Mouse (Mus musculus): ENCODE measurements around the gene Arhgdia. TPM values are rescaled to one million over a fixed set of nuclear protein-coding genes. Genes with fewer than 3 reads are reported as not detected.

Arhgdia gene
- polyA plus RNA-seq, 1 experiment from 2014 or later: 621 TPM

DNA sequence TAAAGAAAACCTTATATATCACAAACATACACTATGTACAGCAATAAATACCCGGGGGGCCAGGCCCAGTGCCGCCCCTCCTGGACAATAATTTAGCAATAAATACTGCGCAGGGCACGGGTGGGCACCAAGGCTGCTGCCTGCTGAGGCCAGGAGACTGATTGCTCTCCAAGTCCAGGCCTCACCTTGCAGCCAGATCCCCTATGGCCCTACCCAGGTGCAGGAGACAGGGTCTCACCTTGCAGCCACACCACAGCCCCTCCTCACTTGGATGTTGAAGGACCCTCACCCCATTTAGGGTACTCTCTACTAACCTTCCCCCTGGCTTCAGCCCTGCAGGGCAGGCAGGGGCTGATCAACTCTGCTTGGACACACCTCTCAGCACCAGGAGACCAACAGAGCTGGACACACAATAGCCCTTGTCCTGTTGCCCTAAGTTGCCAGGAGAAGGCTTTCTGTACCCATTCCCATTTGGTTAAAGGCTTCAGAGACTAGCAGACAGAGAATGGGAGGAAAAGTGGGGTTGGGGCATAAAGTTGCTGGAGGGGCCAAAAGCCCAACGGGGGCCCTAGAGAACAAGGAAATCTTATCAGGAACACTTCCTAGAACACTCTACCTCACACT lies 43.8 kb upstream of the Arhgdia start, which contains the start of gene Sirt7:
Gene Sirt7, minus strand, starts transcription at position 89 of the 624 bp plus-strand sequence.
- H3K27me3 ChIP-seq (ENCODE audit: control insufficient read depth, insufficient read depth, low read length): no peaks in the 10 kb centered on the region
- ATAC-seq (replicated peaks; ENCODE audit: low FRiP score): peak; percentile 55
- peak within 1 kb of the TSS; percentile 97 for H3K4me3 ChIP-seq (ENCODE audit: low read depth, low read length)
- H3K27ac ChIP-seq (ENCODE audit: low read depth, low read length): peak within 1 kb of the TSS; percentile 63
- H3K9me3 ChIP-seq (ENCODE audit: control insufficient read depth, low read length): no peaks in the 10 kb centered on the region
- 26% methylated on average over 5 of the region's 5 CpGs for WGBS
- peak within 1 kb of the TSS; percentile 94 for H3K4me2 ChIP-seq (ENCODE audit: low read depth, low read length, severe bottlenecking)
- peak; percentile 50 for DNase-seq (ENCODE audit: low spot score)
- peaks cover 8% of the 10 kb centered on the region; the same call in 1 of the 2 replicates for H3K36me3 ChIP-seq (ENCODE audit: control insufficient read depth, insufficient read depth, low read length)
- peaks cover 4% of the 10 kb centered on the region for H3K4me1 ChIP-seq (replicated peaks; ENCODE audit: control insufficient read depth, insufficient read depth, low read length)
- H3K9ac ChIP-seq (ENCODE audit: low read length): peak within 1 kb of the TSS; percentile 74

DNA sequence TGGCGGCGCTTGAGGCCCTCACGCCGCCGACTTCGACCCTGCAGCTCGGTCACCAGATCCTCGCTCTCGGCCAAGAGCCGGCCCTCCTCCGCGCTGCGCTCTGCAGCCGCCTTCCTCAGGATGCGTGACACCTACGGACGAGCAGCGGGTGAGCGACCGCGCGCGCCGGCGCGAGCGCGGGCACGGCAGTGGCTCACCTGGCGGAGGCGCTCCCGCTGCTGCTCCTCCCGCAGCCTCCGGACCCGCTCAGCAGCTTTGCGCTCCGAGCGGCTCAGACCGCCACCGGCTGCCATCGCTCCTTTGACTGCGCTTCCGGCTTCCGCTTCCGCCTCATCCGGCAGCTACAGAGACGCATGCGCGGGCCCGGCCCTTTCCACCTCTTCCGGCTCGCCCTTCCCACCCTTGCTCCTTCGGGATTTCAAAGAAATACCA lies 43.3 kb upstream of the Arhgdia start:
- Histone ChIP-seq H3K27ac (ENCODE audit: low read depth, low read length) (peak overlapping the region; percentile 63), H3K4me3 (ENCODE audit: low read depth, low read length) (peak overlapping the region; percentile 97), H3K9ac (ENCODE audit: low read length) (peak overlapping the region; percentile 74), H3K27me3 (ENCODE audit: control insufficient read depth, insufficient read depth, low read length) (no peaks in the 10 kb centered on the region), H3K9me3 (ENCODE audit: control insufficient read depth, low read length) (no peaks in the 10 kb centered on the region), H3K4me1 (replicated peaks; ENCODE audit: control insufficient read depth, insufficient read depth, low read length) (peaks cover 2% of the 10 kb centered on the region; the same call in 1 of the 2 replicates), H3K4me2 (ENCODE audit: low read depth, low read length, severe bottlenecking) (peak overlapping the region; percentile 94), H3K36me3 (ENCODE audit: control insufficient read depth, insufficient read depth, low read length) (peaks cover 8% of the 10 kb centered on the region; the same call in 1 of the 2 replicates)
- ATAC-seq (replicated peaks; ENCODE audit: low FRiP score) (peak; percentile 79), DNase-seq (ENCODE audit: low spot score) (peak; percentile 91)
- under 1% methylated on average over 51 of the region's 53 CpGs for WGBS

DNA sequence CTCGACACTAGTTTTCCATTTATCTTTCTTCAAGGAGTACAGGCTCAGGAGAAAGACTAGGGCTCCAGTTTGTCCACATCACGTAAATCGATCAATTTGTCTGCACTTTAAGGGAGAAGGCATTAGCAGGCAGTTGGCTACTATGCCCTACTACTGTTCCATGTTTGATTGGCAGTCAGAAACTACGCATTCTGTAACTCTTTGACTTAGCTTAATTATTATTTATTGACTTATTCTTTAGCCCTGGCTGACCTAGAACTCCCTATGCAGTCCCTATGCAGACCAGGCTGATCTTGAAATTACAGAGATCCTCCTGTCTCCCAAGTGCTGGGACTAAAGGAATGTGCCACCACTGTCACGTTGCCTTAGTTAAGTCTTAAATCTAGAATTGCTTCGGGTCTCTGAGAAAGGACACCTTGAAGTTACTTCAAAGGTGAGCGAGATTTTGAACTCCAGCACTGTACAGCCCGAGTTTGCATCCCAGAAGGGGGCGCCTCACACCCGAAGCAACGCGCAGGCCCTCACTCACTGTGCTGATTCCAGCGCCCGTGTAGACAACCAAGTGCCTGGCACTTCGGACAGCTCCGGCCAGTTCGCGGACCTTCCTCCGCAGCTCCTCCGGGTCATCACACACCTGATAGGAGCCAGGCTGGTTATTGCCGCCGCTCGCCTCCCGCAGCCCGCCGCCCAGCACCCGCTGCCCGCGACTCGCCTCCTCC lies 42.7 kb upstream of the Arhgdia start:
- WGBS: 14% methylated on average over 28 of the region's 30 CpGs
- Histone ChIP-seq H3K27ac (ENCODE audit: low read depth, low read length) (peak overlapping the region; percentile 63; the same call in 1 of the 2 replicates), H3K4me1 (replicated peaks; ENCODE audit: control insufficient read depth, insufficient read depth, low read length) (no peaks in the 10 kb centered on the region; the same call in 1 of the 2 replicates), H3K9ac (ENCODE audit: low read length) (peak overlapping the region; percentile 74), H3K4me3 (ENCODE audit: low read depth, low read length) (peak overlapping the region; percentile 97), H3K4me2 (ENCODE audit: low read depth, low read length, severe bottlenecking) (peak overlapping the region; percentile 94), H3K27me3 (ENCODE audit: control insufficient read depth, insufficient read depth, low read length) (no peaks in the 10 kb centered on the region), H3K36me3 (ENCODE audit: control insufficient read depth, insufficient read depth, low read length) (peaks cover 4% of the 10 kb centered on the region; the same call in 1 of the 2 replicates), H3K9me3 (ENCODE audit: control insufficient read depth, low read length) (no peaks in the 10 kb centered on the region)
- peak; percentile 70 for ATAC-seq (replicated peaks; ENCODE audit: low FRiP score)
- DNase-seq (ENCODE audit: low spot score): peak; percentile 72

DNA sequence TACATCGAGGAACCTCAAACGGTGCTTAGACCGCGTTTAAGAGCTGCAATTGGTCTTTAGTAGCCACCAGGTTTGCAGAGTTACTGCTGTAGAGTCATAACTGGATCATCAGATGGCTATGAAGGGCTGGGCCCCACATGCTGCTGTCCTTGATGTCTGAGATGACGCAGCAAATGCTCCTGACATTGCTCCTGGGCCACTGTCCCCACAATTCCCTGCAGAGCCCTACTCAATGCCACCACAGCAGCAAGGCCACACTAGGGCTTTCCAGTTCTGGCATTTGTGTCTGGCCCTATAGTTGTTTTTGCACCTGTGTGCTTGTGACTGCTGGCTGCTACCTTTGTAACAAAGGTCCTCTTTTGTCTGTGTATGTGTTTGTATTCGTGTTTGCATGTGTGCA lies 41.4 kb upstream of the Arhgdia start:
- H3K9me3 ChIP-seq (ENCODE audit: control insufficient read depth, low read length): no peaks in the 10 kb centered on the region
- DNase-seq (ENCODE audit: low spot score) (no peak), ATAC-seq (replicated peaks; ENCODE audit: low FRiP score) (no peak)
- H3K9ac ChIP-seq (ENCODE audit: low read length): no peak overlapping the region
- no peaks in the 10 kb centered on the region; the same call in 1 of the 2 replicates for H3K4me1 ChIP-seq (replicated peaks; ENCODE audit: control insufficient read depth, insufficient read depth, low read length)
- H3K36me3 ChIP-seq (ENCODE audit: control insufficient read depth, insufficient read depth, low read length): peaks cover 3% of the 10 kb centered on the region; the same call in 1 of the 2 replicates
- H3K27ac ChIP-seq (ENCODE audit: low read depth, low read length): no peak overlapping the region
- H3K4me3 ChIP-seq (ENCODE audit: low read depth, low read length): no peak overlapping the region
- no peaks in the 10 kb centered on the region for H3K27me3 ChIP-seq (ENCODE audit: control insufficient read depth, insufficient read depth, low read length)
- H3K4me2 ChIP-seq (ENCODE audit: low read depth, low read length, severe bottlenecking): no peak overlapping the region
- 90% methylated on average over 6 of the region's 6 CpGs for WGBS

DNA sequence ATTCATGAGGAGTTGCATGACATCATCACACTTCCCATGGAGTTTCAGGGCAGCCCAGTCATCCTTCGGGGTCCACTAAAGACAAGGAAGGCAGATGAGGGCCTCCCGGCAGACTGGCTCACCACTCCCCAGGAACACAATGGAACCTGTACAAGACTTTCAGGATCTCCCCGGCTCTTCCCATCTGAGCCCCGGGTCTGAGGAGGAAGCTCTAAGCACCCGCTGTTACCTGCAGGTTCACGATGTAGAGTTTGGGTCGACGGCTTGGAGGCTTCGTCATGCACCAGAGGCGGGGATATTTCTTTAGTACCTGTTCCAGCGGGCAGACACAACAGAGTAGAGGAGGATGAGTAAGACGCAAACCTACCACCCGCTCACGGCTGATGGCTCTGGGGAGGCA lies 38.8 kb upstream of the Arhgdia start:
- Histone ChIP-seq H3K9ac (ENCODE audit: low read length) (no peak overlapping the region), H3K27me3 (ENCODE audit: control insufficient read depth, insufficient read depth, low read length) (no peaks in the 10 kb centered on the region), H3K9me3 (ENCODE audit: control insufficient read depth, low read length) (no peaks in the 10 kb centered on the region), H3K36me3 (ENCODE audit: control insufficient read depth, insufficient read depth, low read length) (peaks cover 3% of the 10 kb centered on the region; the same call in 1 of the 2 replicates), H3K27ac (ENCODE audit: low read depth, low read length) (no peak overlapping the region), H3K4me3 (ENCODE audit: low read depth, low read length) (no peak overlapping the region), H3K4me1 (replicated peaks; ENCODE audit: control insufficient read depth, insufficient read depth, low read length) (peaks cover 11% of the 10 kb centered on the region; the same call in 1 of the 2 replicates), H3K4me2 (ENCODE audit: low read depth, low read length, severe bottlenecking) (no peak overlapping the region)
- WGBS: 94% methylated on average over 14 of the region's 14 CpGs
- ATAC-seq (replicated peaks; ENCODE audit: low FRiP score): no peak
- no peak for DNase-seq (ENCODE audit: low spot score)

DNA sequence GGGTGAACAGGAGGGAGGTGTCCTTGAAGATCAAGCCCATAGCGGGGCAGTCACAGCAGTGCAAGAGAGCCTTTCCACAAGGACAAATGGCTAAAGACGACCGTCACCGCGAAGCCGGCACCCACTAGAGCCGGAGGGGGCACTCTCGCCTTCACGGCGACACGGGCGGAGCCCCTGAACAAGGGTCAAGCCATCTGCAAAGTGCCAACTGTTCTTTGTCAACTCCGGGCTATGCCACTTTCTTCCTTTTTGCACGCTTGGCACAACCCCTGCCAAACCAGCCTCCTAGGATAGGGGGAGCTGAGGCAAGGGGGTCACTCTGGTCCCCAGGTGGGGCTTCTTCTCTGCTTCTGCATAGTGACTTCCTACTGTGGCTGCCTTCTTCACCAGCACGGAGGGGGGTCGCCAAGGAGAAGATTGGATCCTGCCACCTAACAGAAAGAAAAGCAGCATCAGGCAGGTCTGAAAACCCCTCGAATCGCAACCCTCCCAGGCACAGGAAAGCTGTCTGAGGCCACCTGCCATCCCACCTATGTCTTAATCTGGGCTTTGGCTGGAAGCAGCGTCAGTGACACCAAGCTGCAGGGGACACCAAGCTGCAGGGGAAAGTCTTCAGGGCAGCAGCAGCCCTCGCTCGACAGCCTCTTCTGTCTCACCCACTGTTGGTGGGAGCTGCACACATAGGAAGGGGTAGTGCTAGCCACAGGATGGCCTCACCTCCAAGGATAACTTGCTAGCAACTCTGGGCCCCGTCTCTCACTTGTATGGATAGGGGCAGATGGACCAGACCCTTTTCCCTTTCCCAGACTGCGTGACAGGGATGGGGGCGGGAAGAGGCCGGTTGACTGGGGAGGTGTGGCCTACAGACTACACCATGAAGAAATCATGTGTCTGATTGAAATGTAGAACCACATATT lies 37.5 kb upstream of the Arhgdia start:
- WGBS: 94% methylated on average over 25 of the region's 25 CpGs
- H3K36me3 ChIP-seq (ENCODE audit: control insufficient read depth, insufficient read depth, low read length): peaks cover 3% of the 10 kb centered on the region; the same call in 1 of the 2 replicates
- no peak overlapping the region for H3K27ac ChIP-seq (ENCODE audit: low read depth, low read length)
- H3K4me3 ChIP-seq (ENCODE audit: low read depth, low read length): no peak overlapping the region
- ATAC-seq (replicated peaks; ENCODE audit: low FRiP score) (no peak), DNase-seq (ENCODE audit: low spot score) (no peak)
- H3K9me3 ChIP-seq (ENCODE audit: control insufficient read depth, low read length): no peaks in the 10 kb centered on the region
- H3K27me3 ChIP-seq (ENCODE audit: control insufficient read depth, insufficient read depth, low read length): no peaks in the 10 kb centered on the region
- H3K4me1 ChIP-seq (replicated peaks; ENCODE audit: control insufficient read depth, insufficient read depth, low read length): peaks cover 11% of the 10 kb centered on the region; the same call in 1 of the 2 replicates
- no peak overlapping the region for H3K4me2 ChIP-seq (ENCODE audit: low read depth, low read length, severe bottlenecking)
- H3K9ac ChIP-seq (ENCODE audit: low read length): no peak overlapping the region

DNA sequence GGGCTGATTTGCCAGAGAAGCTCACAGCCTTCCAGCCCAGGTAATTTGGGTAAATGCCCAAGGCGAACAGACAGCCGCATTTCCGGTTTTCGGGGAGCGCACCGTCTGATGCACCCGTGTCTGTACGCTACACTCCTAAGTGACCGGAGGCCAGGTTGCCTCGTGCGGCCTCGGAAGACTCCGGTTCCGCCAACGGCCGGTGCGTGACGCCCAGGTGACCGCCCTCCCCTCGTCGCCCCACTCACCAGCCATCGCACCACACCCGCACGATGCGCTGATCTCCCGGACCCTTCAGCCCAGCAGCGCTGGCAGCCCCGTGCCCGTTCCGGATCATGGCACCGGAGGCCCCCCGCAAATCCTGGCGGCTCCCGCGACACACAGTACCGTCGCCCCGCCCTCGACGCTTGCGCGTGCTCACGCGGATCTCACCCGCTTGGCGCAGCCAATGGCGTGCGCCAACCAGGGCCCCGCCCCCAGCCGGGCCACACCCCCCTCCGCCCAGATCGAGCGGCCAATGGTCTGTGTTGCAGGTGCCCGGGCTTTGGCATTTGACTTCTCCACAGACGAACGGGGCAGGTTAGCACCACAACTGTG lies 36.2 kb upstream of the Arhgdia start, which contains the start of gene Pcyt2:
Gene Pcyt2, minus strand, starts transcription at position 418 of the 594 bp plus-strand sequence.
- Histone ChIP-seq H3K27ac (ENCODE audit: low read depth, low read length) (peak within 1 kb of the TSS; percentile 66; the same call in 1 of the 2 replicates), H3K4me2 (ENCODE audit: low read depth, low read length, severe bottlenecking) (peak within 1 kb of the TSS; percentile 82), H3K9me3 (ENCODE audit: control insufficient read depth, low read length) (no peaks in the 10 kb centered on the region), H3K27me3 (ENCODE audit: control insufficient read depth, insufficient read depth, low read length) (no peaks in the 10 kb centered on the region), H3K36me3 (ENCODE audit: control insufficient read depth, insufficient read depth, low read length) (peaks cover 3% of the 10 kb centered on the region; the same call in 1 of the 2 replicates), H3K4me1 (replicated peaks; ENCODE audit: control insufficient read depth, insufficient read depth, low read length) (peaks cover 11% of the 10 kb centered on the region; the same call in 1 of the 2 replicates), H3K9ac (ENCODE audit: low read length) (peak within 1 kb of the TSS; percentile 82), H3K4me3 (ENCODE audit: low read depth, low read length) (peak within 1 kb of the TSS; percentile 79)
- peak; percentile 94 for DNase-seq (ENCODE audit: low spot score)
- under 1% methylated on average over 55 of the region's 56 CpGs for WGBS
- ATAC-seq (replicated peaks; ENCODE audit: low FRiP score): peak; percentile 95
